Mouse (Mus musculus) ES-Bruce4 (cell line): ENCODE results near the gene Cd40.

Source experiments
- CTCF ChIP-seq: IDR thresholded peaks from one replicate; pipeline ENCODE4 v1.8.1; 2011; ENCODE audit warnings: low read depth, low read length
- POLR2A ChIP-seq: IDR thresholded peaks from one replicate; pipeline ENCODE4 v1.8.1; 2011; ENCODE audit warnings: low read length; ENCODE audit not compliant: insufficient read depth

GRCm38 (mm10) chr2:165043729-165044128 is 11.7 kb upstream of the Cd40 start:
- TF ChIP-seq CTCF (no peak), POLR2A (no peak)
